Mouse (Mus musculus) kidney, adult 8-10 months (tissue): Measurements from ENCODE around the gene Camta1.

Experiments used
- DNase-seq, 2 experiments: peaks; one replicate each; pipeline ENCODE4 v3.0.0; 2022

Camta1 gene

DNA sequence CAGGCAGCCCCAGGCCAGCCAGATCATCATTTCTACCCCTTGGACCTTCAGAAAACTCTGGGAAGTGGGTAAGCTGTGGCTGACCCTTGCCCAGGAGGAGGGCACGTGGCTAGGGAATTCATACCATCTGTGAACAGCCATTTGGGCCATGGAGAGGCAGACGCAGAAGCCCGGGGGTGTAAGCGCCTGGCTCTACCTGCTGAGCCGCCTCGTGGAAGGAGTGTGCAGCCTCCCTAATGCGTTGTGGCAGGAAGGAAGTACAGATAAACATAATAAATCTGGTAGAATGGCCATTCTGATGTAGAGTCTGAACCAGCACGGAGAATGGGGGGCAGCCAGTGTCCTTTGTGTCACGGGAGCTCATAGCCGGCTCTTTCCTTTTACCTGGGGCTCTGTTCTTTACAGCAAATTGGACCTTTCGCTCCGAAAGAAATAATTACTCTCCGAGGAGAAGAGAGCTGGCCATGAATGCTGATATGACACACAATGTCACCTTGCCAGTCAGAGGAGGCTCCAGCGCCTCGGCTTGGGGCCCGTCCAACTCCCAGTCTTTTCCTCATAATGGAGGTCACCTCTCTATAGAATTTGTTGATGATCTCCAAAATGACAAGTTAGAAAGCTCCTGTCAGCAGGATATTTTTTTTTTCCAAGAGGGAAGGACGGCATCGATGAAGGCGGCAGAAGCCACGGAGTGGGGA lies 500.6 kb downstream of the Camta1 start:
- DNase-seq, result no peak

DNA sequence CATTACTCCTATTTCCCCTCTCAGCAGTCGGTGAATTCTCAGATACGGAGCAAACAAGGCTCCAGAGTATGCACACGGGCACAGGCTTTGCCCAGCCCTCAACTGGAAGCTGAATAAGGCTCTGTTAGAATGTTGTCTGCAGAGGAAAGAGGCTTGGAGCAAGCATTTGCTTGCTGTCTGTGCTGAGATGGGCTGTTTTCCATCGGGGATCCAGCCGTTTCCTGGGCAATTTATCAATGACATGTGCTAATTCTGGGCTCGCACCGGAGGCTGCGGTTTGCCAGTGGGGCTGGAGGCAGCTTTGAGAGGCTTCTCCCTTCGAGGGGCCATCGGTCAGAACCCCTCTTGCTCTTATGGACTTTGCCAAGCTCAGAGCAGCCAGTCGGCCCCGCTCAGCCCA lies 506.2 kb downstream of the Camta1 start:
- DNase-seq, result no peak

GRCm38 (mm10) chr4:151352791-151353190 lies 508.9 kb downstream of the Camta1 start:
- no peak for DNase-seq

DNA sequence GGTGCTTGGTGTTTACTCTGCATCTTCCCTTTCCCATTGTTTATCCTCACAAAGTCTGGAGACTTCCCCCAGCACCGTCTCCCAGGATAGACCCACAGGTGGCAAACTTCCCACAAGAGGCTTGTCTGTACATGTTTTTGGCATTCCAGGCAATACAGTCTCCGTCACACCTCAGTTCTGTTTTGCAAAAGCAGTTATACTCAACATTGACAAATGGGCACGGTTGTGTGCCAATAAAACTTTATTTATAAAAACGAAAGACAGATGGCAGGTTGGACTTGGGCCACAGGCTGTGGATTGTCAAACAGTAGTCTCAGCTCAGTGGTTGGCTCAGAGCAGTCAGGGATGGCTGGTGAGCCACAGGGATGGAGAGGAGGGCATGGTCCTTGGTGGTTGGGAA lies 509.4 kb downstream of the Camta1 start:
- no peak for DNase-seq

DNA sequence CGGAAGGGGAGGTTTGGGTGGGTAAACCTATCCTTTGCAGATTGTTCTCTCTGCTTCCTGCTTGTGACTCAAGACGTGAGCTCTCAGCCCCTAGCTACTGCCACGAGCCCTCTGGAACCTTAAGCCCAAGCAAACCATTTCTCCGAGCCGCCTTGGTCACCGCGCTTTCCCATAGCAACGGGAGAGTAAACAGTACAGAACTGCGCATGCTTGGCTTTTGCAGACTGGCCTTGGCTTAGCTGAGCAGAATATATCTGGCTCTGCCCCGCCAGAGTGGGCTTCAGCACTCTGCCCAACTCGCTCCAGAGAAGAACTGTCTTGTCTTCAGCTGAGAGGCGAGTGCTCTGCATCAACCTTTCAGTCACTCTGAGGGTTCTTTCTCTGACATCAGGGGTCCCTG lies 509.9 kb downstream of the Camta1 start:
- no peak for DNase-seq

GRCm38 (mm10) chr4:151347620-151348019 lies 514.1 kb downstream of the Camta1 start:
- DNase-seq, result no peak

DNA sequence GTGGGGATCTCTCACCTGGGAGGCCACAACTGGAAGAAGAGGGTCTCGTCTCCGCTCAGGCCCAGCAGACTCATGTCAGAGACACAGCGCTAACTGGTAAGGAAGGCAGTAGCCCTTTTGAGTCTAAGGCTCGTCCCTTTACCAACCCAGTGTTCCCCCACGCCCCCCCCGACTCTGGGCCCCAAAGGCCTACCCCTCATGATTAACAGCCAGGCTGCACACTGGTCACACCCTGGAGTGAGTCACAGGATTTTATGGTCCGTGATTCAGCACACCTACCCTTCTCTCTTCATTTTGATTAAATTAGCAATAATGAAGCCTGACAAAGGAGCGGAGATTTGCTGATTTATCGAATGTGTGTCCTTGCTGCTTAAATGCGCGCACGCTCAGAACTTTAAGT lies 515.0 kb downstream of the Camta1 start:
- DNase-seq, result no peak

DNA sequence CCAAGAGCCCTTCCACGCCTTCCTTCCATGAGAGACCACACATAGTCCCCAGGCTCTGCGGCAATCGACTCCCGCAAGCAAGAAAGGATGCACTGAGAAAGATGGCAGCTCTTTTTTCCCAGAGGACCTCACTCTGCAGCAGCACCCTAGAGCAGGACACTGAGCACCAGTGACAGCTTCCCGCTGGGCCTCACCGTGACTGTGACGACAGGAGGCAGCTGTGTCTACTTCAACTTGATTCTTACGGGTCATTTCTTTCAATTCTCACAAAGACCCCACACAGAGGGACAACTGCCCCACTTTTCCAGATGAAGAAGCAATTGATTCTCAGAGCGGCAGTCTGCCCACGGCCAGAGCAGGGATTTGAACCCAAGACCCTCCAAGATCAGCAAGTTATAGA lies 516.9 kb downstream of the Camta1 start:
- DNase-seq, result no peak

DNA sequence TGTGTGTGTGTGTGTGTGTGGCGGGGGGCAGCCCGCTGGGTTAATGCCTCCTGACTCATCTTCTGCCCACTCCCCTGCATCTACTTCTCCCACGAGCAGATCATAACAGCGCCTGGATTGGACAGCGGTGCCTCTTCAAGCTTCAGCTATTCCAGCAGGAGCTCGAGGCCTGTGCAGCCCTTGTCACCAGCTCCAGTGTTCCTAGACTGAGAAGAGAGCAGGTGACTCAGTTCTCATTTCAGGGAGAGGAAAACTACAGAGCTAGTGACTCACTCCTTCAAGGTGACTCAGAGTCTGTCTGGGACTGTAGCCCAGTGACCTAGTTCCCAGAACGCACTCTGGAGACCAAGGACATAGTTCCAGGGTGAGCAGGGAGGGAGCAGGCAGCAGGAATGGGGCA lies 522.3 kb downstream of the Camta1 start:
- peak in 1 of 2 experiments; percentile 31 for DNase-seq

- no peak for DNase-seq
These were observed 522.7 kb downstream of the Camta1 start for GRCm38 (mm10) chr4:151338931-151339330.

DNA sequence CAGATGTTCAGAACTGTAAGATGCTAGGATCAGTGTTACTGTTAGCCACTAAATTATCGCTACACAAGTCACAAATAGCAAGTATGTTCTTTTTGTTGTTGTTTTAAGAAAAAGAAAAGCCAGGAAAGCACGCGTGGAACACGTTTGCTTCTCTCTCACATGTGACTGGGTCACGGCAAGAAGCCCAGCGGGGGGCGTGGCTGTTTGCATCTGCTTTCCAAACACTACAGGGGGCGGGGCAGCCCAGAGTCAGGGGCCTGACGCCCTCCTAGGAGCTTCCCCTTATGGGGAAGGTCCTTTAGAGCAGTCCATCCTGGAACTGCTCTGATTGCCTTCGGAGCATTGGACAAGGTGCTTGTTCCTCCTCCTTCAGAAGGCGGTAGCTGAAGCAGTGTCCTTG lies 524.1 kb downstream of the Camta1 start:
- DNase-seq, result no peak

- peak in 1 of 2 experiments; percentile 24 for DNase-seq
These were observed 525.3 kb downstream of the Camta1 start for GRCm38 (mm10) chr4:151336413-151336812.

- DNase-seq, result peak; percentile 34 to 45
These were observed 526.5 kb downstream of the Camta1 start for GRCm38 (mm10) chr4:151334951-151335742.

DNA sequence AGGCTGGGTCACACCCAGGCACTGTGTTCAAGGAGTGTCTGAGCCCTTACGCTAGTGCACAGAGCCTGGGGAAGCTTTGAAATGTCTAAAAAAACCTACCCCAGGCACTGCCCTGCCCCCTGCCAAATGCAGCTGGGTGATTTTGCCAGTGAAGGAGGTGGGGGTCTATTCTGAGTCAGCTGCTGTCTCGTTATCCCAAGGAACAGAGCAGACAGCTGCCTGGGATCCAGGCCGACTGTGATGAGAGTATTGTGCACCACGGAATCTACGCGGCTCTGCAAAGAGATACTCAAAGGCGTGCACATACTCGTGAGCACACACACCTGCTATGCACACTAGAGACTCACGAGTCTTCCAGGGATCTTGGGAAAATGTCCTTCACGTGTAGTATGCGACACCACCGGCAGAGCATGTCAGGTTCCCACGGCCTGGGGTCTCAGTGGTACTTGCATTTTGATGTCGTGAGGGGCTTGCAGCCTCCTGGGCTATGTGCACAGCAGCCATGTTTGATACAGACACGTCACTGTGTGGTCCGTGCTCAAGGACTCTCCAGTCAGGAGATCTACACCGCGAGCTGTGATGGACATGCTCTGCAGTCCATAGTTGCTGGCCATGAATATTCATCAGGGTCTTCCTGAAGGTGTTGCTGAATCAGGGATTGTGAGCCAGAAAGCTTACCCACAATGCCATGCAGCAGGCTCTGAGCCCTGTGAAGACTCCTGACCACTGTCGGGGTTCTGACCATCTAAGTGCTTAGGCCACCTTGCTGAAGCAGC lies 529.4 kb downstream of the Camta1 start:
- no peak for DNase-seq

DNA sequence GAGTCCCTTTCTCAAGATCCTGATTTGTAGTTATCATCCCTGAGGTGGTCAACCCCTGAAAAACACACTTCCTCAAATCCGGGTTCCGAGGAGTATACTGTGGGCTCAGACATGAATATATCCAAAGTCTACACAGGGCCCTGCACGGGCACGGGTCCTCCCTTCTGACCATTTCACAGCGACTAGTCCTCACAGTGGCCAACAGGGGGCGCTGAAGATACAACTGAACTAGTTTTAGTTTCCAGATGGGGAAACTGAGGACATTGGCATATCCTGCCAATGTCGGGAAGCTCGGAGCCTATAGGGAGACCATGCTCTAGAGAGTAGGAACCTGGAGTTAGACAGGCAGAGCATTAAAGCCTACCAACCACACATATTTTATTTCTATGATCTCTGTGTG lies 530.7 kb downstream of the Camta1 start:
- no peak for DNase-seq

DNA sequence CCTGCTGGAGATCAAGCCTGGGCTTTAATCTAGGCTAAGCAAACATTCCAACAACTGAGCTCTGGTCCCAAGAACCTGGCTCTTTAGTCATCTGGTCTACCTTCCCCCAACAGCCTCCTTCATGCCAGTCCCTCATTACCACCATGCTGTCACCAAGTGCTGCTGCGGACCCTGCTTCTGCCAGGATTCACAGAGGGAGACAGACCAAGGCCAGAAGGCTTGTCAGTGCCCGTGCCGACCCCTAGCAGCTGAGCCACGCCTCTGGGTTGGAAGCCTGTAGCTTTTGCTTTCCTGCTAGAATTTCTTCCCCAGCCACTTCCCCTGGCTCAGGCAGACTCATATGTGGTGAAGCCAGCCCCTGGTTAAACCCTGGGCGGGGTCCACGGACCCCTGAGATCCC lies 533.6 kb downstream of the Camta1 start:
- no peak for DNase-seq

- DNase-seq, result no peak
These were observed 534.5 kb downstream of the Camta1 start for GRCm38 (mm10) chr4:151326971-151327686.

- DNase-seq, result no peak
These were observed 545.2 kb downstream of the Camta1 start for GRCm38 (mm10) chr4:151316428-151316827.

GRCm38 (mm10) chr4:151315726-151316125 lies 546.0 kb downstream of the Camta1 start:
- DNase-seq, result no peak

DNA sequence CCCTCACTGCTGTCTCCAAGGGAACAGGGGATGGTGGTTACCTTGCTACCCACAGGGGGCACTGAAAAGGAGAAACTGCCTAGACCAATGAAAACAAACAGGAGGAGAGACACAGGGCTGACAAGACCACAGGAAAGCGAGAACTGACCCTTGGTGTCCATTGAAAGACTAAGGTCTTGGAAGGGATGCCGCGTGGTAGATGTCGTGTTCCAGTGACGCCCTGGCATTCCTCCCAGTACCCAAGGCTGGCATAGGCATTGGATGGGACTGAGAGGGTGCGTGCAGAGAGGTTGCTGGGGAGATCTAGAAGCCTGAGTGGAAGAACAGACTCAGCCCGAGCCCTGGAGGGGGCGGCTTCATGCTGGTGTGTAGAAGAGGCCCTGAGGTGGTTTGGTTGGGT lies 550.9 kb downstream of the Camta1 start:
- no peak for DNase-seq

DNA sequence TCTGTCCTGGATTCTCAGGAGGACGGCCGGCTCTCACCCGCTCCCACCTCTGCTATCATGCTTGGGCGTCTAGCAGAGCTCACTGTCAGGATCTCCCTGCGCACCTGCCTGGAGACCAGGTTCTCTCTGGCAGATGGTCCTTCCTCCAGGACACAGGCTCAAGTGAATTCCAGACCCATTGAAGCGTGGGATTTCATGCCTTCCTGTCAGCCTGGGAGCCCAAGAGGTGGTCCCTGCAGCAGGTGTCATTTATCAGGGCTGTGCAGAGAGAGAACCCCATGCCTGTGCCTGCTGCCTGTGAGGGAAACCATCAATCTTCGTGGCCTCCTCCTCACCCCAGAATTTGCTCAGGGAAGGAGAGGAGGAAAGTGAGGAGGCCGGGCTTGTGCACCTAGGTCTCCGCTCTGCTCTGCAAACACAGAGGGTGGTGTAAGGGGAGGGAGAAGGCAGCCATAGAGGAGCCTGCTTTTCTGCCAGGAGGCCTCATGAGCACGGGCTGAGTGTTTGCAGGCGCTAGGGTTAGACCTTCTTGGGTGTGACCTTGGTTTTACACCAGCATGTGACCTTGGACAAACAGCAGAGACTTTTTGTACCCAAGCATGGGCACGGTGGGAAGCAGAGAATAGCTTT lies 551.5 kb downstream of the Camta1 start:
- DNase-seq, result no peak

- DNase-seq, result no peak
These were observed 554.8 kb downstream of the Camta1 start for GRCm38 (mm10) chr4:151306890-151307289.
